Mouse (Mus musculus) megakaryocyte, embryonic 14.5 days (primary cell): Measurements from ENCODE around the gene Dgkz. TPM values are rescaled to one million over a fixed set of nuclear protein-coding genes. Genes with fewer than 3 reads are reported as not detected.

Experiments
- H3K27me3 ChIP-seq: replicated peaks from 2 replicates; pipeline ENCODE3; 2012; ENCODE audit warnings: inconsistent platforms
- H3K36me3 ChIP-seq: replicated peaks from 2 replicates; pipeline ENCODE3; 2012; ENCODE audit warnings: low read length, inconsistent platforms, mixed read lengths
- H3K4me1 ChIP-seq: 2 replicates; pipeline ENCODE4 v1.6.1; 2012; ENCODE audit warnings: inconsistent platforms
- H3K4me3 ChIP-seq: replicated peaks from 2 replicates; pipeline ENCODE3; 2012; ENCODE audit warnings: moderate library complexity, mild to moderate bottlenecking, inconsistent platforms
- H3K9me3 ChIP-seq: 2 replicates; pipeline ENCODE4 v1.6.1; 2012; ENCODE audit warnings: inconsistent platforms
- FLI1 ChIP-seq: IDR thresholded peaks from 2 replicates; pipeline ENCODE4 v1.6.1; 2012; ENCODE audit warnings: low read length, inconsistent platforms, mixed read lengths
- GATA1 ChIP-seq: IDR thresholded peaks from 3 replicates; pipeline ENCODE4 v1.6.1; 2012; ENCODE audit warnings: mixed read lengths, low read length, inconsistent platforms, borderline replicate concordance
- polyA plus RNA-seq: library from polyadenylated mRNA; stranded (reverse); fragments of >175 nt; gene quantifications from 2 replicates; pipeline ENCODE4 v1.2.3, GENCODE M21; 2012; ENCODE audit warnings: low replicate concordance; ENCODE audit not compliant: insufficient read depth

Gene Dgkz
- polyA plus RNA-seq: 303 and 682 TPM in 2 replicates

- Histone ChIP-seq H3K27me3 (peaks cover 87% of the 10 kb centered on the region), H3K9me3 (no peaks in the 10 kb centered on the region), H3K4me1 (peaks cover 68% of the 10 kb centered on the region), H3K4me3 (peak within 1 kb of the TSS; percentile 83), H3K36me3 (no peaks in the 10 kb centered on the region)
- TF ChIP-seq GATA1: no peak
Observed at GRCm38 (mm10) chr2:91975581-91976541, at the start of gene Dgkz. Gene Dgkz, minus strand, starts transcription at chr2:91975864.

- TF ChIP-seq GATA1: no peak
- no peak for TF ChIP-seq FLI1
- H3K4me1 ChIP-seq: peaks cover 48% of the 10 kb centered on the region
- H3K36me3 ChIP-seq: no peaks in the 10 kb centered on the region
- H3K27me3 ChIP-seq: peaks cover 82% of the 10 kb centered on the region
- H3K9me3 ChIP-seq: no peaks in the 10 kb centered on the region
- H3K4me3 ChIP-seq: no peak overlapping the region
Observed at GRCm38 (mm10) chr2:92025202-92025601, 49.5 kb upstream of the Dgkz start.

- H3K4me1 ChIP-seq: peaks cover 48% of the 10 kb centered on the region
- no peaks in the 10 kb centered on the region for H3K9me3 ChIP-seq
- peak within 1 kb of the TSS; percentile 89 for H3K4me3 ChIP-seq
- no peaks in the 10 kb centered on the region for H3K36me3 ChIP-seq
- TF ChIP-seq GATA1 (no peak), FLI1 (no peak)
- H3K27me3 ChIP-seq: peaks cover 81% of the 10 kb centered on the region
Observed at GRCm38 (mm10) chr2:92024274-92024672, 48.6 kb upstream of the Dgkz start, which contains the start of gene Creb3l1. Gene Creb3l1, minus strand, starts transcription at chr2:92024502.

GRCm38 (mm10) chr2:92023362-92024273 lies 48.0 kb upstream of the Dgkz start:
- no peaks in the 10 kb centered on the region for H3K36me3 ChIP-seq
- peaks cover 49% of the 10 kb centered on the region for H3K4me1 ChIP-seq
- no peak for TF ChIP-seq FLI1
- TF ChIP-seq GATA1: no peak
- H3K4me3 ChIP-seq: peak overlapping the region; percentile 89
- H3K9me3 ChIP-seq: no peaks in the 10 kb centered on the region
- peaks cover 83% of the 10 kb centered on the region for H3K27me3 ChIP-seq

GRCm38 (mm10) chr2:92020676-92021265 lies 45.1 kb upstream of the Dgkz start:
- Histone ChIP-seq H3K27me3 (peaks cover 88% of the 10 kb centered on the region), H3K9me3 (no peaks in the 10 kb centered on the region), H3K4me3 (no peak overlapping the region), H3K4me1 (peaks cover 36% of the 10 kb centered on the region), H3K36me3 (no peaks in the 10 kb centered on the region)
- TF ChIP-seq FLI1: no peak
- no peak for TF ChIP-seq GATA1

- Histone ChIP-seq H3K4me1 (peaks cover 29% of the 10 kb centered on the region), H3K4me3 (no peak overlapping the region), H3K36me3 (no peaks in the 10 kb centered on the region), H3K9me3 (no peaks in the 10 kb centered on the region), H3K27me3 (peaks cover 80% of the 10 kb centered on the region)
- TF ChIP-seq GATA1 (no peak), FLI1 (no peak)
Observed at GRCm38 (mm10) chr2:92017440-92017839, 41.8 kb upstream of the Dgkz start.

GRCm38 (mm10) chr2:92016981-92017380 lies 41.3 kb upstream of the Dgkz start:
- H3K4me3 ChIP-seq: no peak overlapping the region
- H3K36me3 ChIP-seq: no peaks in the 10 kb centered on the region
- peaks cover 80% of the 10 kb centered on the region for H3K27me3 ChIP-seq
- peaks cover 29% of the 10 kb centered on the region for H3K4me1 ChIP-seq
- H3K9me3 ChIP-seq: no peaks in the 10 kb centered on the region
- TF ChIP-seq FLI1 (no peak), GATA1 (no peak)

- Histone ChIP-seq H3K9me3 (no peaks in the 10 kb centered on the region), H3K4me1 (peaks cover 21% of the 10 kb centered on the region), H3K27me3 (peaks cover 82% of the 10 kb centered on the region), H3K36me3 (no peaks in the 10 kb centered on the region), H3K4me3 (no peak overlapping the region)
- TF ChIP-seq FLI1 (no peak), GATA1 (no peak)
Observed at GRCm38 (mm10) chr2:92014891-92015290, 39.2 kb upstream of the Dgkz start.

- Histone ChIP-seq H3K27me3 (peaks cover 80% of the 10 kb centered on the region), H3K9me3 (no peaks in the 10 kb centered on the region), H3K4me3 (no peak overlapping the region), H3K36me3 (no peaks in the 10 kb centered on the region), H3K4me1 (peaks cover 22% of the 10 kb centered on the region)
- no peak for TF ChIP-seq FLI1
- TF ChIP-seq GATA1: no peak
Observed at GRCm38 (mm10) chr2:92014248-92014647, 38.6 kb upstream of the Dgkz start.
